Mouse (Mus musculus) ES-E14 (cell line): ENCODE measurements around the gene Mex3d.

Source experiments
- MAFK ChIP-seq: IDR thresholded peaks from 2 replicates; pipeline ENCODE4 v1.6.1; 2014; ENCODE audit warnings: mild to moderate bottlenecking, low read depth, low read length, inconsistent platforms; ENCODE audit not compliant: insufficient read depth
- ZC3H11A ChIP-seq: IDR thresholded peaks from 2 replicates; pipeline ENCODE4 v1.6.1; 2012; ENCODE audit warnings: low read depth, mild to moderate bottlenecking, inconsistent platforms, low read length, borderline replicate concordance

GRCm38 (mm10) chr10:80434233-80434592 lies 46.8 kb upstream of the Mex3d start:
- TF ChIP-seq ZC3H11A = no peak
- no peak for TF ChIP-seq MAFK
